Mouse (Mus musculus) thymus, adult 2 months (tissue): ENCODE results near the gene Pnpla7. TPM values are rescaled to one million over a fixed set of nuclear protein-coding genes. Genes with fewer than 3 reads are reported as not detected.

Experiments used
- DNase-seq: peaks from one replicate; pipeline ENCODE4 v3.0.0; 2021
- H3K27ac ChIP-seq: fragments of 200-500 bp; 2 replicates; pipeline ENCODE4 v1.5.1; 2012; ENCODE audit warnings: low read length, control low read depth; ENCODE audit not compliant: control insufficient read depth, insufficient read depth
- H3K27me3 ChIP-seq: fragments of 200-500 bp; 2 replicates; pipeline ENCODE4 v1.6.1; 2012; ENCODE audit warnings: mild to moderate bottlenecking, low read length, moderate library complexity, mixed read lengths; ENCODE audit not compliant: control insufficient read depth, insufficient read depth
- H3K36me3 ChIP-seq: fragments of 200-500 bp; 2 replicates; pipeline ENCODE4 v1.6.1; 2012; ENCODE audit warnings: mild to moderate bottlenecking, low read length, moderate library complexity; ENCODE audit not compliant: control insufficient read depth, insufficient read depth
- H3K4me1 ChIP-seq: fragments of 200-500 bp; replicated peaks from 2 replicates; pipeline ENCODE4 v1.6.1; 2012; ENCODE audit warnings: low read length; ENCODE audit not compliant: control insufficient read depth, insufficient read depth
- H3K4me3 ChIP-seq: fragments of 200-500 bp; 2 replicates; pipeline ENCODE4 v1.5.1; 2012; ENCODE audit warnings: mild to moderate bottlenecking, low read length, control low read depth, moderate library complexity; ENCODE audit not compliant: control insufficient read depth, insufficient read depth
- CTCF ChIP-seq: fragments of 200-500 bp; IDR thresholded peaks from 2 replicates; pipeline ENCODE4 v1.5.1; 2012; ENCODE audit warnings: mild to moderate bottlenecking, control low read depth, low read length, moderate library complexity, borderline replicate concordance; ENCODE audit not compliant: control insufficient read depth, poor library complexity, insufficient read depth; ENCODE audit errors: extremely low read depth
- POLR2A ChIP-seq: fragments of 200-500 bp; IDR thresholded peaks from 2 replicates; pipeline ENCODE4 v1.6.1; 2012; ENCODE audit warnings: mild to moderate bottlenecking, low read length, control low read depth, moderate library complexity; ENCODE audit not compliant: control insufficient read depth, poor library complexity, insufficient read depth; ENCODE audit errors: extremely low read depth
- WGBS: fragments of 180-500 bp; shearing (Covaris S2); methylation state at CpG from one replicate; pipeline ENCODE4 v1.1.7; 2018; 5-methylcytosine and 5-hydroxymethylcytosine counted together
- polyA plus RNA-seq: library from polyadenylated mRNA; depleted of rRNA; stranded (reverse); fragments of >200 nt; gene quantifications from 2 replicates; pipeline ENCODE4 v1.2.3, GENCODE M21; 2012

Pnpla7 gene
- polyA plus RNA-seq, 1 experiment, result 52.7 TPM

- Histone ChIP-seq H3K27ac (no peak overlapping the region), H3K4me3 (no peak overlapping the region), H3K36me3 (no peaks in the 10 kb centered on the region; the same call in none of the 2 replicates), H3K27me3 (no peaks in the 10 kb centered on the region), H3K4me1 (no peaks in the 10 kb centered on the region)
- TF ChIP-seq POLR2A (no peak), CTCF (no peak)
- DNase-seq, result peak; percentile 35
Measured at GRCm38 (mm10) chr2:25008250-25008649, 32.4 kb downstream of the Pnpla7 start.

GRCm38 (mm10) chr2:25022678-25023077 lies 46.8 kb downstream of the Pnpla7 start:
- H3K27ac ChIP-seq, result no peak overlapping the region
- no peak for TF ChIP-seq CTCF
- no peak for TF ChIP-seq POLR2A
- 100% methylated on average over 1 of the region's 1 CpGs for WGBS
- DNase-seq, result no peak
- H3K4me3 ChIP-seq, result no peak overlapping the region
- H3K36me3 ChIP-seq, result peaks cover 10% of the 10 kb centered on the region; the same call in 1 of the 2 replicates
- no peaks in the 10 kb centered on the region for H3K27me3 ChIP-seq
- no peaks in the 10 kb centered on the region for H3K4me1 ChIP-seq

GRCm38 (mm10) chr2:25025109-25025508 lies 49.3 kb downstream of the Pnpla7 start:
- Histone ChIP-seq H3K36me3 (peaks cover 7% of the 10 kb centered on the region; the same call in 1 of the 2 replicates), H3K4me1 (no peaks in the 10 kb centered on the region), H3K4me3 (no peak overlapping the region), H3K27me3 (no peaks in the 10 kb centered on the region), H3K27ac (no peak overlapping the region)
- WGBS, result 100% methylated on average over 1 of the region's 1 CpGs
- DNase-seq, result no peak
- TF ChIP-seq POLR2A, result no peak
- TF ChIP-seq CTCF, result no peak

GRCm38 (mm10) chr2:25034994-25035393 lies 59.2 kb downstream of the Pnpla7 start:
- Histone ChIP-seq H3K4me3 (no peak overlapping the region), H3K36me3 (peaks cover 15% of the 10 kb centered on the region), H3K27me3 (no peaks in the 10 kb centered on the region), H3K27ac (no peak overlapping the region), H3K4me1 (no peaks in the 10 kb centered on the region)
- 98% methylated on average over 4 of the region's 4 CpGs for WGBS
- TF ChIP-seq CTCF, result no peak
- DNase-seq, result no peak

GRCm38 (mm10) chr2:25040089-25040488 lies 64.3 kb downstream of the Pnpla7 start:
- no peak for TF ChIP-seq POLR2A
- no peak for TF ChIP-seq CTCF
- H3K36me3 ChIP-seq, result peaks cover 11% of the 10 kb centered on the region
- H3K27ac ChIP-seq, result no peak overlapping the region
- 96% methylated on average over 5 of the region's 5 CpGs for WGBS
- DNase-seq, result no peak
- no peaks in the 10 kb centered on the region for H3K27me3 ChIP-seq
- H3K4me3 ChIP-seq, result no peak overlapping the region
- no peaks in the 10 kb centered on the region for H3K4me1 ChIP-seq

- no peaks in the 10 kb centered on the region for H3K36me3 ChIP-seq
- no peak for TF ChIP-seq CTCF
- no peak for TF ChIP-seq POLR2A
- no peak overlapping the region for H3K4me3 ChIP-seq
- no peak overlapping the region for H3K27ac ChIP-seq
- 96% methylated on average over 7 of the region's 7 CpGs for WGBS
- H3K27me3 ChIP-seq, result no peaks in the 10 kb centered on the region
- peaks cover 7% of the 10 kb centered on the region for H3K4me1 ChIP-seq
- no peak for DNase-seq
Measured at GRCm38 (mm10) chr2:25050921-25051320, 75.1 kb downstream of the Pnpla7 start.

- TF ChIP-seq CTCF (no peak), POLR2A (no peak)
- 95% methylated on average over 8 of the region's 8 CpGs for WGBS
- no peak for DNase-seq
- H3K27ac ChIP-seq, result no peak overlapping the region
- H3K36me3 ChIP-seq, result no peaks in the 10 kb centered on the region
- no peaks in the 10 kb centered on the region for H3K27me3 ChIP-seq
- peaks cover 7% of the 10 kb centered on the region for H3K4me1 ChIP-seq
- H3K4me3 ChIP-seq, result no peak overlapping the region
Measured at GRCm38 (mm10) chr2:25051450-25051849, 75.6 kb downstream of the Pnpla7 start.
